10 mouse cellular contexts compared by ENCODE assay signal in the genomic region with DNA sequence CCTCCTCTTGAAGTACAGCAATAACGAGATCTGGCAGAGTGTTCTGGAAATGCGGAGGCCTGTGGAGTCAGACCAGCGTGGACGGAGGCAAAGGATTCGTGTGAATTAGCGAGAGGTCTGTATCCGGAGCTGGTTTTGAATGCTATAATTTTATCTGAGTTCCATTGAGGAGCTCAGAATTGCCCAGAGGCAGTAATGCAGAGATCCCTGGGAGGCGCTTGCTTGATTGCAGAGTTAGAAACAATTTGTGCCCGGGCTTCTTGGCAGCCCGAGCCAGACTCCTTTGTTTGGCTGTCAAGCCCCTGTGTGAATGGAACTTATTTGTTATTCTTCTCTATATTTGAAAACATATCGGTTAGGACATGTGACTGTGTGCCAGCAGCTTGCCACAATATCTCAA.
A peak's percentile ranks its signal among the peaks of the same experiment; 100 is the strongest.
DNase-seq lines count a peak whose midpoint lies in the region; ATAC-seq lines count a peak whose summit lies in the region.
"Had no signal": no experiment of that assay in that cellular context is flagged by ENCODE, and none has a peak within 500 bp of the region (broad histone marks: within the 10 kb centered on the region; RNA-seq: fewer than 3 reads in every experiment).

No protein-coding gene starts in this region.

- H3K27ac ChIP-seq in hindbrain, embryonic 10.5 days: peak overlapping the region; percentile 56
- H3K27ac ChIP-seq in hindbrain, embryonic 11.5 days (ENCODE audit: low read depth, low read length): no peak overlapping the region
- peak overlapping the region; percentile 58 for H3K27ac ChIP-seq in forebrain, embryonic 13.5 days
- H3K27ac ChIP-seq in liver, embryonic 12.5 days: no peak overlapping the region
- H3K27ac ChIP-seq: liver, embryonic 13.5 days had no signal

- no peaks in the 10 kb centered on the region for H3K27me3 ChIP-seq in hindbrain, embryonic 10.5 days (ENCODE audit: insufficient read depth, poor library complexity, severe bottlenecking)
- H3K27me3 ChIP-seq in hindbrain, embryonic 11.5 days (ENCODE audit: control insufficient read depth, insufficient read depth, low read length): no peaks in the 10 kb centered on the region
- H3K27me3 ChIP-seq in forebrain, embryonic 13.5 days: peaks cover 14% of the 10 kb centered on the region; the same call in 1 of the 2 replicates
- no peaks in the 10 kb centered on the region for H3K27me3 ChIP-seq in liver, embryonic 12.5 days (replicated peaks)
- H3K27me3 ChIP-seq: liver, embryonic 13.5 days had no signal

- H3K36me3 ChIP-seq in hindbrain, embryonic 10.5 days: no peaks in the 10 kb centered on the region
- no peaks in the 10 kb centered on the region for H3K36me3 ChIP-seq in hindbrain, embryonic 11.5 days (ENCODE audit: control insufficient read depth, insufficient read depth, low read length)
- no peaks in the 10 kb centered on the region for H3K36me3 ChIP-seq in forebrain, embryonic 13.5 days (ENCODE audit: poor library complexity, severe bottlenecking)
- H3K36me3 ChIP-seq in liver, embryonic 12.5 days: no peaks in the 10 kb centered on the region
- H3K36me3 ChIP-seq: liver, embryonic 13.5 days had no signal

- H3K4me2 ChIP-seq in hindbrain, embryonic 11.5 days (replicated peaks; ENCODE audit: low read depth, low read length): no peak overlapping the region
- peak overlapping the region; percentile 21 for H3K4me2 ChIP-seq in forebrain, embryonic 13.5 days
- no peak overlapping the region for H3K4me2 ChIP-seq in liver, embryonic 12.5 days
- H3K4me2 ChIP-seq: liver, embryonic 13.5 days had no signal

- peaks cover 52% of the 10 kb centered on the region for H3K4me1 ChIP-seq in hindbrain, embryonic 10.5 days (replicated peaks)
- H3K4me1 ChIP-seq in hindbrain, embryonic 11.5 days (replicated peaks; ENCODE audit: control insufficient read depth, insufficient read depth, low read length): peaks cover 8% of the 10 kb centered on the region; the same call in 1 of the 2 replicates
- peaks cover 62% of the 10 kb centered on the region for H3K4me1 ChIP-seq in forebrain, embryonic 13.5 days
- H3K4me1 ChIP-seq in liver, embryonic 12.5 days: no peaks in the 10 kb centered on the region

- WGBS in hindbrain, embryonic 10.5 days: 65% methylated on average over 11 of the region's 11 CpGs
- WGBS in hindbrain, embryonic 11.5 days: 65% methylated on average over 11 of the region's 11 CpGs
- 8% methylated on average over 11 of the region's 11 CpGs for WGBS in forebrain, embryonic 13.5 days
- 71% methylated on average over 11 of the region's 11 CpGs for WGBS in liver, embryonic 12.5 days (ENCODE audit: insufficient replicate concordance)

- H3K4me3 ChIP-seq in hindbrain, embryonic 10.5 days: no peak overlapping the region
- H3K4me3 ChIP-seq in hindbrain, embryonic 11.5 days (ENCODE audit: low read depth, low read length): no peak overlapping the region
- H3K4me3 ChIP-seq in forebrain, embryonic 13.5 days: no peak overlapping the region
- no peak overlapping the region for H3K4me3 ChIP-seq in liver, embryonic 12.5 days
- H3K4me3 ChIP-seq: liver, embryonic 13.5 days had no signal

- no peak; the same call in 1 of the 2 replicates for ATAC-seq in hindbrain, embryonic 11.5 days (ENCODE audit: low FRiP score)
- ATAC-seq in forebrain, embryonic 13.5 days: peak; percentile 70
- no peak for ATAC-seq in liver, embryonic 12.5 days

- no peaks in the 10 kb centered on the region for H3K9me3 ChIP-seq in hindbrain, embryonic 10.5 days
- H3K9me3 ChIP-seq in hindbrain, embryonic 11.5 days (ENCODE audit: control insufficient read depth, low read length): no peaks in the 10 kb centered on the region
- H3K9me3 ChIP-seq in forebrain, embryonic 13.5 days (replicated peaks): no peaks in the 10 kb centered on the region
- no peaks in the 10 kb centered on the region for H3K9me3 ChIP-seq in liver, embryonic 12.5 days (replicated peaks)
- H3K9me3 ChIP-seq: liver, embryonic 13.5 days had no signal

- H3K9ac ChIP-seq in hindbrain, embryonic 11.5 days (ENCODE audit: low read depth, low read length): no peak overlapping the region
- no peak overlapping the region for H3K9ac ChIP-seq in forebrain, embryonic 13.5 days
- H3K9ac ChIP-seq in liver, embryonic 12.5 days: no peak overlapping the region
- H3K9ac ChIP-seq: liver, embryonic 13.5 days had no signal

- DNase-seq in hindbrain, embryonic 10.5 days (ENCODE audit: low spot score): no peak
- DNase-seq in hindbrain, embryonic 11.5 days (ENCODE audit: low spot score): no peak
- peak; percentile 66 for DNase-seq in Muller cell, postnatal 12 days (ENCODE audit: inconsistent ontology term)
- peak; percentile 29 for DNase-seq in lung, postnatal 10 days
- DNase-seq in embryo, embryonic 11 days: no peak
- DNase-seq in gastrocnemius, postnatal 14 days: no peak
- DNase-seq: cerebellum, adult 11-12 months; liver, embryonic 13.5 days had no signal

- intact Hi-C loops in gastrocnemius, postnatal 14 days (cut with DNase I; ENCODE audit: low total_unique reads): no loop called here

Comparison
In these comparisons a context has a peak if more than half of its experiments do, and no peak if none do; other contexts are left out.
1. H3K27ac ChIP-seq: peak in hindbrain, embryonic 10.5 days (single experiment) and forebrain, embryonic 13.5 days (single experiment); none in hindbrain, embryonic 11.5 days (single experiment) and liver, embryonic 12.5 days (single experiment).
2. DNase-seq: peak in Muller cell, postnatal 12 days (single experiment) and lung, postnatal 10 days (single experiment); none in hindbrain, embryonic 10.5 days (single experiment), hindbrain, embryonic 11.5 days (single experiment), embryo, embryonic 11 days (single experiment) and gastrocnemius, postnatal 14 days (single experiment).